Mouse (Mus musculus): ENCODE measurements at regions not wholly inside any gene's neighbourhood (a gene's known extent, or its start where the extent isn't known, plus 50 kb on each side); places are given as distances from the start of the nearest gene placed in this dataset.

- TF ChIP-seq CTCF (IDR thresholded peaks at IDR 0.05; ENCODE audit: low read depth) (no peak), EP300 (optimal IDR thresholded peaks at IDR 0.05) (no peak)
These were observed 197.6 kb upstream of the Tars start for GRCm38 (mm10) chr15:11597021-11597420.

All from stomach, postnatal 0 days (tissue).